Mouse (Mus musculus): ENCODE data around the gene Oas2.

GRCm38 (mm10) chr5:120749688-120750087 lies at the start of gene Oas2:
- no peak for TF ChIP-seq GATA2 (IDR thresholded peaks at IDR 0.05; ENCODE audit: borderline replicate concordance, low read depth, low read length)
- TF ChIP-seq CTCF (IDR thresholded peaks at IDR 0.05; ENCODE audit: low read depth, low read length): no peak
- TF ChIP-seq GATA1 (IDR thresholded peaks at IDR 0.05; ENCODE audit: borderline replicate concordance, low read length): no peak

All from G1E (cell line).